Mouse (Mus musculus) neural tube, embryonic 13.5 days (tissue): ENCODE results near the gene Ndufa8. TPM values are rescaled to one million over a fixed set of nuclear protein-coding genes. Genes with fewer than 3 reads are reported as not detected.
A peak's percentile ranks its signal among the peaks of the same experiment; 100 is the strongest.

Experiments used
- ATAC-seq: fragments of 200-750 bp; cut with Nextera tagmentation; 2 replicates; pipeline ENCODE4 v1.8.0; 2017; ENCODE audit warnings: low read depth, mild to moderate bottlenecking, moderate TSS enrichment, moderate library complexity
- H3K27ac ChIP-seq: fragments of 300-500 bp; sonication (generic); replicated peaks from 2 replicates; pipeline ENCODE4 v1.5.1; 2015; ENCODE audit warnings: moderate library complexity, mild to moderate bottlenecking, inconsistent platforms
- H3K27me3 ChIP-seq: fragments of 300-500 bp; sonication (generic); 2 replicates; pipeline ENCODE4 v1.6.1; 2015; ENCODE audit warnings: mild to moderate bottlenecking, inconsistent platforms
- H3K36me3 ChIP-seq: fragments of 300-500 bp; sonication (generic); 2 replicates; pipeline ENCODE4 v1.6.1; 2015; ENCODE audit warnings: mild to moderate bottlenecking, inconsistent platforms
- H3K4me1 ChIP-seq: fragments of 300-500 bp; sonication (generic); replicated peaks from 2 replicates; pipeline ENCODE4 v1.6.1; 2015; ENCODE audit warnings: inconsistent platforms
- H3K4me2 ChIP-seq: fragments of 300-500 bp; sonication (generic); 2 replicates; pipeline ENCODE4 v1.6.1; 2015; ENCODE audit warnings: inconsistent platforms, mild to moderate bottlenecking, moderate library complexity
- H3K4me3 ChIP-seq: fragments of 300-500 bp; sonication (generic); 2 replicates; pipeline ENCODE4 v1.5.1; 2015; ENCODE audit warnings: mild to moderate bottlenecking, inconsistent platforms
- H3K9ac ChIP-seq: fragments of 300-500 bp; sonication (generic); 2 replicates; pipeline ENCODE4 v1.6.1; 2015; ENCODE audit warnings: moderate library complexity, mild to moderate bottlenecking, inconsistent platforms
- H3K9me3 ChIP-seq: fragments of 300-500 bp; sonication (generic); 2 replicates; pipeline ENCODE4 v1.6.1; 2016; ENCODE audit warnings: inconsistent platforms
- WGBS: fragments of 180-500 bp; shearing (Covaris S2); methylation state at CpG from one replicate; pipeline ENCODE4 v1.1.7; 2015; 5-methylcytosine and 5-hydroxymethylcytosine counted together
- polyA plus RNA-seq: library from polyadenylated mRNA; unstranded; fragments of >200 nt; fragmentation: Nextera tagmentation; extraction: Ambion mirVana; gene quantifications from 2 replicates; pipeline ENCODE4 v1.2.1, GENCODE M21; 2015

Ndufa8 gene
- polyA plus RNA-seq, 1 experiment from 2014 or later = 287 TPM

DNA sequence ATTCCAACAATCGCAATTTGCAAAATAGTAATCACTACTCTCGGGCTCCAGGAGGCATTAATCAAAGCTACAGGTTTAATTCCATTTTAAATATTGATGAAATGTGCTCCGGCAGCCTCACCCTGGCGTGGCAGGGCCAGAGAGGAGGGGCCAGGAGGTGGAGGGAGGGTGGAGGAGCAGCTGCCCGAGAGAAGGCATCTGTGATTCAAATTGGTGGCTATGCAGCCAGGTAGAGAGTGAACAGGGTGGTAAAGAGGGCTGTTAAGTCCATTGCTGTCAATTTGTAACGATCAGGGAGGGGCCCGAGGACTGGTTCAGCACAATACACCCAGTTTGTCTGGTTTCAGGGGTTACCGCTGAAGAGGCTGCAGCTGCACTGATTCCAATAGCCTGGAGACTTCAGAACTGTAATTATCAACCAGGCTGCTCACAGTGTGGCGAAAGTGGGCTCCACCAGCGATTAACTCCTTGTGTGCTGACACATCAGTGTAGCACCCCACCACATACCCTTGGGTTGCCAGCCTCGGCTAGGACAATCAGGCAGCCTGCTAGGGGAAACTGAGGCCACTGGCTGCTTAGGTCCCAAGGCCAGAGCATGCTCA is 28.1 kb upstream of the Ndufa8 start:
- ATAC-seq = peak; percentile 77
- Histone ChIP-seq H3K36me3 (no peaks in the 10 kb centered on the region), H3K4me3 (peak overlapping the region; percentile 14; the same call in 1 of the 2 replicates), H3K27ac (no peak overlapping the region), H3K27me3 (peaks cover 14% of the 10 kb centered on the region; the same call in 1 of the 2 replicates), H3K4me1 (peaks cover 14% of the 10 kb centered on the region), H3K9ac (peak overlapping the region; percentile 50; the same call in 1 of the 2 replicates), H3K9me3 (no peaks in the 10 kb centered on the region), H3K4me2 (peak overlapping the region; percentile 51)
- 11% methylated on average over 11 of the region's 11 CpGs for WGBS

DNA sequence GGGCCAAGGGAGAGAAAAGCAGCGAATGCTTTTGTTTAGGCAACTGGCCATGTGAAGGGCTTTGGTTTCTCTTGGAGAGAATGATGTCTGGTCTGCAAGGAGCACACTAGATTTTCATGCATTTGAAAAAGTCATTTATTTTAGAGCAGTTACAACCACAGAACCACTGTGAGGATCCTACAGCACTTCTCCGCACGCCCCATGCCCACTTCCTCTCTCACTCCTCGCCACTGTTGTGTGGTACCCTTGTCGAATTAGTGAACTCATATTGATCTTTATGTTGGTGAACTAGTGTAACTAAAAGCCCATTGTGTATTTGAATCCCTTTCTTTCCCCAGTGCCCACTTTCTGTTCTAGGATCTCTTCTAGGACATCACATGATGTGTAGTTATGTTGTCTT is 26.0 kb upstream of the Ndufa8 start:
- no peak overlapping the region for H3K27ac ChIP-seq
- H3K4me1 ChIP-seq = peaks cover 14% of the 10 kb centered on the region
- ATAC-seq = no peak
- H3K27me3 ChIP-seq = peaks cover 12% of the 10 kb centered on the region; the same call in 1 of the 2 replicates
- no peak overlapping the region for H3K4me2 ChIP-seq
- H3K9me3 ChIP-seq = no peaks in the 10 kb centered on the region
- no peaks in the 10 kb centered on the region for H3K36me3 ChIP-seq
- 84% methylated on average over 5 of the region's 5 CpGs for WGBS
- no peak overlapping the region for H3K9ac ChIP-seq
- no peak overlapping the region for H3K4me3 ChIP-seq

DNA sequence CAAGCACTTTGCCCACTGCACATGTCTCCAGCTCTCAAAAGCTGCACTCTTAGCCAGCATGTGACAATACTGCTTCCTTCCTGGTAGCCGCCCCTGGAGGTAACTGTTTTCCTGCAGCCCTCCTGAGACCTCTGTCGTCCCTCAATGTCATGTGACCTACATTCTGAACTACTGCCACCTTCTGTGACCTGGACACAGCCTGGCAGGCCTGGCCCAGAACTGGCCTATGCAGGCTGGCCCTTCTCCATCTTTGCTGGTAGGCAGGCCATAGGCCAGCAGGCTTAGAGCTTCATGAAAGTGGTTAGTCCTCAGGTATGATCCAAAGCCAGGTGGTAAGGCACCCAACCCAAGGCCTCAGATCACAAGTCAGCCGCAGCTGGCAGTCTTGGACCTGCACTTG is 24.6 kb upstream of the Ndufa8 start:
- no peak overlapping the region for H3K4me3 ChIP-seq
- no peaks in the 10 kb centered on the region for H3K36me3 ChIP-seq
- ATAC-seq = no peak
- WGBS = 63% methylated on average over 3 of the region's 3 CpGs
- H3K9me3 ChIP-seq = no peaks in the 10 kb centered on the region
- peaks cover 14% of the 10 kb centered on the region for H3K4me1 ChIP-seq
- 0 out of 2 replicates have a peak, but pooled peaks cover 2% of the 10 kb centered on the region for H3K27me3 ChIP-seq
- no peak overlapping the region for H3K27ac ChIP-seq
- no peak overlapping the region for H3K4me2 ChIP-seq
- no peak overlapping the region for H3K9ac ChIP-seq

DNA sequence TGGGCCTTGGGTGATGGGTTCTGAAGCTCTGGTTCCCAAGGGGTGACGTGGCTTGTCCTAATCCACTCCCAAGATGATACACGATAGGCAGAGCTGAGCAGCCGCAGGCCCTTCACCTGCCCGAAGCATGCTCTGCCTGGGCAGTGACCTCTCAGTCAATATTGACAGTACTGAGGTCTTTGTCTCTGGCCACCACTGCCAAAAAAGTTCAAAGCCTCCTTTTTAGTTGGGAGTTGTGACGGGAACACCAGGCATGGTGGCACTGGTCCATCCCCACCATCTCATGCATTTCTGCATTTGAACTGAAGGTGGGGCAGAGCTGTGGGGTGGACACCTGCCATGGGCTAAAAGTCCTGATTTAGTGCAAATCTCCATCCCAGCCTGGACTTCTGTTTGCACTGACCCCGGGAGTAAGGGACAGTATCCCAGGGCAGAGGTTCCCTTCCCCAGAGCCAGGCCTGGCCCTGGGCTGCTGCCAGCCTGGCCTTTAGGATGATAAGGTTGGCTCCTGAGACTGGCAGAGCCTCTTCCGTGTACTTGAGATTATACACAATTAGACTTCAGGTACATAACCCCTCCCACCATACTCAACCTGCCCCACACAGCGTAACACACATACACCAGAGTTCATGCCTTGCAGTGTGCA is 22.6 kb upstream of the Ndufa8 start:
- Histone ChIP-seq H3K4me1 (peaks cover 1% of the 10 kb centered on the region; the same call in 1 of the 2 replicates), H3K4me3 (no peak overlapping the region), H3K36me3 (no peaks in the 10 kb centered on the region), H3K9me3 (no peaks in the 10 kb centered on the region), H3K9ac (no peak overlapping the region), H3K4me2 (no peak overlapping the region), H3K27ac (no peak overlapping the region), H3K27me3 (no peaks in the 10 kb centered on the region)
- WGBS = 84% methylated on average over 8 of the region's 8 CpGs
- no peak for ATAC-seq

DNA sequence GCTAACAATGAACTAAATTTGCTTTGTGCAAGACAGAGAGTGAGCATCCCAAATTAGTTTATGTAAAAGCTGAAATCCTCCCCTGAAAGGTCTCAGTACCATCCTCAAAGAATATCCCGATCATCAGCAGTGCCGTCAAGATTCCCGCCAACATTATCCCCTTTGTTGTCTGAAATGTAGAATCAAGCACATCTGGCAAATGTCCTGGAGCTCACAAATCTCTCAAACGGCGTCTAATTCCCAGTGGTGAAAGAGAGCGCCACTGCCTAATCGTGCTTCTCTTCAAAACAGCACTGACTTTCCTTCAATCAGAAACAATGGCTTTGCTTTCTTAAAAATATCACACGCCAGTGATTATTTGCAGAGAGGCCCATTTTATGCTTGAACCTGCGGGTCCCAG is 17.9 kb upstream of the Ndufa8 start:
- WGBS = 29% methylated on average over 9 of the region's 9 CpGs
- Histone ChIP-seq H3K27me3 (no peaks in the 10 kb centered on the region), H3K4me1 (no peaks in the 10 kb centered on the region), H3K9ac (no peak overlapping the region), H3K4me2 (no peak overlapping the region), H3K27ac (no peak overlapping the region; the same call in 1 of the 2 replicates), H3K36me3 (no peaks in the 10 kb centered on the region), H3K9me3 (no peaks in the 10 kb centered on the region), H3K4me3 (no peak overlapping the region)
- ATAC-seq = no peak

DNA sequence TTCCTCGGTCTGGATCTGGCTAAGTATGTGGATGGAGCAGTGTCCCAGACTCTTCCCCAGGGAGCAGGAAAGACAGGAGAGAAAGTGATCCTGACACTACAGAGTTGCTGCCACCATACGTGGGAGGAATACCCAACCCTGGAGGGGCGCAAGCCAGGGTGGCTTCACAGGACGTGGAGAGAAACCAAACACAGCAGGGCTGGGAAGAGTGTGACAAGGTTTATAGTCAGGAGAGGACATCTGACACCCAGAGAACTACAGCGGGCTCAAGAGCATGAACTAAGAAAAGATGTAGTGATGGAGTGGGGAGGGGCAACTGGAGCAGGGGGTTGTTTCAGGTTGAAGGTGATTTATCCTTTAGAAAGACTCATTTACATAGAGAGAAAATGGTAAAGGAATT is 12.2 kb upstream of the Ndufa8 start:
- WGBS = 62% methylated on average over 5 of the region's 5 CpGs
- Histone ChIP-seq H3K9me3 (no peaks in the 10 kb centered on the region), H3K9ac (no peak overlapping the region), H3K27ac (no peak overlapping the region), H3K36me3 (no peaks in the 10 kb centered on the region), H3K4me2 (no peak overlapping the region), H3K4me1 (no peaks in the 10 kb centered on the region), H3K4me3 (no peak overlapping the region), H3K27me3 (no peaks in the 10 kb centered on the region)
- ATAC-seq = no peak

DNA sequence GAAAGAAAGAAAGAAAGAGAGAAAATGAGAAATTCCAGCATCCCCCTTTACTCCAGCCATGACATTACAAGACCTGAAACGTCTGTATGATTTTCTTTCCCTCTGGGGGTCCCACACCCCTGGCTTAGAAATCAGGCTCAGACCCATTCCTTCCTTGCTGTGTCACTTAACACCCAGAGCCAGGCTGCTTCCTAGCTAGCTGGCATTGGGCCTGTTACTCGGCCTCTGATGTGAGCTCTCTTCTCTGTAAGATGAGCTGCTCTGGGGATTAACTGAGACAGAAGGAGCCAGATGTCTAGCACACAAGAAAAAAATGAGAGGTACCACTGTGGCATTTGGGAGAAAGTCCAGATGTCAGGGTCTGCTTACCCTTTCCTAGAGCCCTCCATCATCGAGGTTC is 7.0 kb upstream of the Ndufa8 start:
- H3K27me3 ChIP-seq = no peaks in the 10 kb centered on the region
- H3K27ac ChIP-seq = no peak overlapping the region
- no peaks in the 10 kb centered on the region for H3K4me1 ChIP-seq
- H3K9me3 ChIP-seq = no peaks in the 10 kb centered on the region
- H3K36me3 ChIP-seq = no peaks in the 10 kb centered on the region
- H3K4me2 ChIP-seq = no peak overlapping the region
- no peak for ATAC-seq
- H3K9ac ChIP-seq = no peak overlapping the region
- no peak overlapping the region for H3K4me3 ChIP-seq
- WGBS = 60% methylated on average over 3 of the region's 3 CpGs

DNA sequence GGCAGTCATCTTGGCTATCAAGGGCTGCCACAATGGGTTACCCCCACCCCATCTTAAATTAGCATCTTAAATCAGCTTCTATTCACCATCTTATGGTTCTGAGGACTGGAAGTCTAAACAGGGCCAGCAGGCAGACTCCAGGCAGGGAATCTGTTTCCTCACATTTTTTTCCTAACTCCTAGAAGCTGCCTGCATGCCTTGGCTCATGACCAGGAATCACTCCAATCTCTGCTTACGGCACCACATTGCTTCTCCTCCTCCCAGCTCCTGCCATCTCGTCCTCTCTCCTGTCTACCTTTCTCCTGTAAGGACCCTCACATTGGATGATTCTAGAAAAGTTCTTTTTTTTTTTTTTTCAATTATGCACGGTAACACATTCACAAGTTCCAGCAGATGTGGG is 4.0 kb upstream of the Ndufa8 start:
- peaks cover 9% of the 10 kb centered on the region for H3K4me1 ChIP-seq
- ATAC-seq = no peak
- no peak overlapping the region for H3K4me2 ChIP-seq
- no peak overlapping the region for H3K9ac ChIP-seq
- H3K9me3 ChIP-seq = no peaks in the 10 kb centered on the region
- 69% methylated on average over 3 of the region's 3 CpGs for WGBS
- no peak overlapping the region for H3K27ac ChIP-seq
- H3K4me3 ChIP-seq = no peak overlapping the region
- H3K36me3 ChIP-seq = no peaks in the 10 kb centered on the region
- H3K27me3 ChIP-seq = no peaks in the 10 kb centered on the region; the same call in 1 of the 2 replicates

DNA sequence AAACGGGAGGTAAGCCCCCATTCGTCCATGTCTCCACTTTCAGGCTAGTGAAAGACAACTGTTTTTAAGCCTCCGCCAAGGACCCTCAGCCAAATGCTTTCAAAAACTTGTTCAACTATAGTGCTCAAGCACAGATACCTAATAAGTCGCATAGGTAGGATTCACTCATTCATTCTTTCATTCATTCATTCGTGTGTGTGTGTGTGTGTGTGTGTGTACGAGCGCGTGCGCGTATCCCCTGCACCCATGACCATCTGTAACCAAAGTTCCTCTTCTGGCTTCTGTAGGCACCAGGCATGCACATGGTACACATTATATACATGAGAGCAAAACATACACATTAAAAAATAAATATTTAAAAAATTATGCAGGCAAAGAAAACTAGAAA is 355 bp upstream of the Ndufa8 start:
- Histone ChIP-seq H3K9me3 (no peaks in the 10 kb centered on the region), H3K4me2 (peak overlapping the region; percentile 66), H3K9ac (no peak overlapping the region), H3K27me3 (no peaks in the 10 kb centered on the region; the same call in 1 of the 2 replicates), H3K4me1 (peaks cover 28% of the 10 kb centered on the region), H3K4me3 (peak overlapping the region; percentile 59), H3K36me3 (0 out of 2 replicates have a peak, but pooled peaks cover 8% of the 10 kb centered on the region), H3K27ac (no peak overlapping the region)
- peak; percentile 60 for ATAC-seq
- WGBS = 40% methylated on average over 10 of the region's 10 CpGs

DNA sequence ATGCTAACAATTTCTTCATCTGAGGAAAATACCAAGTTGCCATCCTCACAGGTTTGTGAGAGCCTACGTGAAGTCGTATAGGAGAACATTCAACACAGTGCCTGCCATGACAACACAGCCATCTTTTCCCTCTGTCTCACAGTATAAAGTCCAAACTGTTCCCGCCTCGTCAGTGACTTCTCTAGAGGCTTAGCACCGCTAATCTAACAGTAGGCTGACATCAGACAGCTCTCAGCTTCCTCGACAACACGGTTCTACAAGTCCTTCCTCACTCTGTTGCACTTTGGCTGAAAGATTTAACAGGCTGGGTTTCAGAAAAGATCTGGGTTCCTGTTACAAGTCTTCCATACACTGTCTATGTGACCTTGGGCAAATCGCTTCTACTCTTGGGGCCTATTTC is 1.0 kb downstream of the Ndufa8 start:
- Histone ChIP-seq H3K36me3 (peaks cover 19% of the 10 kb centered on the region), H3K27ac (no peak overlapping the region), H3K4me2 (peak overlapping the region; percentile 66), H3K27me3 (no peaks in the 10 kb centered on the region; the same call in 1 of the 2 replicates), H3K4me3 (peak overlapping the region; percentile 59), H3K9me3 (no peaks in the 10 kb centered on the region), H3K4me1 (peaks cover 28% of the 10 kb centered on the region), H3K9ac (peak overlapping the region; percentile 87)
- WGBS = 83% methylated on average over 8 of the region's 8 CpGs
- ATAC-seq = no peak

DNA sequence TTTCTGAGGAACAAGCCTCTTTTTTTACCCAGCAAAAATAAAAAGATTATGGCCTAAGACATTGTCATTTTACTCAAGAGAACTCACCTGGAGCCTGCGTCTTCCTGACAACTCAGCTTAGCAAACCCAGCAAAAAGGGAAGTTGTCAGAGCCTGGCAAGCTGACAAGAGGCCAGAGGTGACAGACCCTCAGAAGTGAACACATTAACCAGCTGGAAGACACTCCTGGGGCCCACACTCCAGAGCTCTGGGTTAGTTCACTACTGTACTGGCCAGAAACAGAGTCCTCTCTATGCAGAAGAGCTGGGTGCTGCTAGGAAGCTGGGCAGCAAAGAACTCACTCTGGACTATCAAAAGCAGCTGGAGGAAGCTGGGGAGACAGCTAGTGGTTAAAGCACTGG is 8.3 kb downstream of the Ndufa8 start:
- WGBS = 83% methylated on average over 1 of the region's 1 CpGs
- Histone ChIP-seq H3K9ac (no peak overlapping the region), H3K27ac (no peak overlapping the region), H3K4me3 (no peak overlapping the region), H3K4me1 (0 out of 2 replicates have a peak, but pooled peaks cover 8% of the 10 kb centered on the region), H3K36me3 (peaks cover 55% of the 10 kb centered on the region), H3K27me3 (no peaks in the 10 kb centered on the region), H3K9me3 (no peaks in the 10 kb centered on the region), H3K4me2 (no peak overlapping the region)
- no peak for ATAC-seq

DNA sequence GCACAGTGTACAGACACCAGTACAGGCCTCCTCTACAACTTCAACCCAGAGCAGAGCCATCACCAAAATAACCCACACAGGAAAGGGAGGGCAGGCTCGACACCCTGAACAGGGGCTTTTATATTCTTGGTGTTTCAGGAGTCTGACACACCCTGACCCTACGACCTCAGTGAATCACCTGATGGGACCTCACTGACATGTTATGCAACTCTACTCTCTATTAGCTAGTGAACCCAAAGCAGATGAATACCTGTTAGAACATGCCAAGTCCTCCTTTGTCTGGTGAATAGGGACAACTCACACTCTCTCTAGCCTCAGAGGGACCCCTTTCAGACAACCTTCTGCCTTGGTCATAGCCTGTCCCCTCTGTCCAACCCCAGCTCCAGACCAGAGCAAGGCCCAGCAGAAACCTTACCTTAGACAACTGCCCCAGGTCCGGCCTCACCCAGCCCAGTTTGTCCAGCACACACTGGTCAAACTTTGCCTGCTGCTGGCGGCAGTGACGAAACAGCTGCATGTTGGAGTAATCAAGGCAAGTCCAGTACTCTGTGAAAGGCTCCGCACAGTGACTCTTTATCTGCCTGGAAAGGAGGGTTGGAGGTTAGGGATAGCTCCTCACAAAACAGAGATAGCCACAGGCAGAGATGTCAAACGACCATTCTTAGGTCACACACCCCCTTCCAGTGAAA is 9.8 kb downstream of the Ndufa8 start:
- ATAC-seq = no peak
- H3K4me3 ChIP-seq = no peak overlapping the region
- H3K9ac ChIP-seq = no peak overlapping the region
- no peak overlapping the region for H3K27ac ChIP-seq
- 84% methylated on average over 7 of the region's 7 CpGs for WGBS
- no peaks in the 10 kb centered on the region for H3K27me3 ChIP-seq
- no peak overlapping the region for H3K4me2 ChIP-seq
- H3K9me3 ChIP-seq = no peaks in the 10 kb centered on the region
- 0 out of 2 replicates have a peak, but pooled peaks cover 8% of the 10 kb centered on the region for H3K4me1 ChIP-seq
- H3K36me3 ChIP-seq = peaks cover 69% of the 10 kb centered on the region
